ENCODE assay signal across 8 mouse cellular contexts in genomic region chr3:67462578-67462977, GRCm38 (mm10). TPM values are rescaled to one million over a fixed set of nuclear protein-coding genes. Genes with fewer than 3 reads are reported as not detected.
A peak's percentile ranks its signal among the peaks of the same experiment; 100 is the strongest.
DNase-seq lines count a peak whose midpoint lies in the region; ATAC-seq and TF ChIP-seq lines count a peak whose summit lies in the region.

No protein-coding gene starts in this region.

- WGBS in heart, embryonic 12.5 days: 34% methylated on average over 10 of the region's 10 CpGs
- 68% methylated on average over 10 of the region's 10 CpGs for WGBS in hindbrain, embryonic 11.5 days
- 68% methylated on average over 10 of the region's 10 CpGs for WGBS in midbrain, embryonic 11.5 days

- H3K27me3 ChIP-seq in heart, embryonic 12.5 days (replicated peaks): no peaks in the 10 kb centered on the region
- no peaks in the 10 kb centered on the region for H3K27me3 ChIP-seq in hindbrain, embryonic 11.5 days (ENCODE audit: control insufficient read depth, insufficient read depth, low read length)
- H3K27me3 ChIP-seq in midbrain, embryonic 11.5 days (ENCODE audit: control insufficient read depth, insufficient read depth, low read length): no peaks in the 10 kb centered on the region

- H3K36me3 ChIP-seq in heart, embryonic 12.5 days: peaks cover 37% of the 10 kb centered on the region
- H3K36me3 ChIP-seq in hindbrain, embryonic 11.5 days (ENCODE audit: control insufficient read depth, insufficient read depth, low read length): peaks cover 4% of the 10 kb centered on the region; the same call in 1 of the 2 replicates
- peaks cover 4% of the 10 kb centered on the region for H3K36me3 ChIP-seq in midbrain, embryonic 11.5 days (ENCODE audit: control insufficient read depth, insufficient read depth, low read length)

- DNase-seq in heart, postnatal 4 days: no peak
- DNase-seq in hindbrain, embryonic 11.5 days (ENCODE audit: low spot score): peak; percentile 7
- DNase-seq in midbrain, embryonic 11.5 days (ENCODE audit: low spot score, missing footprints): no peak
- DNase-seq in thymus, postnatal 10 days (ENCODE audit: low spot score in 2 of 2): no peak
- no peak for DNase-seq in right cerebral cortex, postnatal 14 days
- DNase-seq in thymus, postnatal 36 days: no peak

- H3K4me3 ChIP-seq in heart, embryonic 12.5 days: peak overlapping the region; percentile 73
- peak overlapping the region; percentile 15; the same call in 1 of the 2 replicates for H3K4me3 ChIP-seq in bone marrow macrophage, adult 2 months (ENCODE audit: insufficient read depth, low read length)
- H3K4me3 ChIP-seq in hindbrain, embryonic 11.5 days (ENCODE audit: low read depth, low read length): peak overlapping the region; percentile 56
- peak overlapping the region; percentile 46 for H3K4me3 ChIP-seq in midbrain, embryonic 11.5 days (ENCODE audit: low read depth, low read length)

- H3K9me3 ChIP-seq in heart, embryonic 12.5 days (replicated peaks): no peaks in the 10 kb centered on the region
- no peaks in the 10 kb centered on the region for H3K9me3 ChIP-seq in hindbrain, embryonic 11.5 days (ENCODE audit: control insufficient read depth, low read length)
- H3K9me3 ChIP-seq in midbrain, embryonic 11.5 days (ENCODE audit: control insufficient read depth, low read length): no peaks in the 10 kb centered on the region

- TF ChIP-seq POLR2A in bone marrow macrophage, adult 2 months (IDR thresholded peaks at IDR 0.05; ENCODE audit: borderline replicate concordance, low read depth, low read length): no peak

- no peak for ATAC-seq in heart, embryonic 12.5 days (ENCODE audit: insufficient number of reproducible peaks, low FRiP score)
- ATAC-seq in hindbrain, embryonic 11.5 days (ENCODE audit: low FRiP score): no peak
- ATAC-seq in midbrain, embryonic 11.5 days (ENCODE audit: low FRiP score): no peak

- peaks cover 12% of the 10 kb centered on the region for H3K4me1 ChIP-seq in heart, embryonic 12.5 days (replicated peaks)
- peaks cover 6% of the 10 kb centered on the region for H3K4me1 ChIP-seq in bone marrow macrophage, adult 2 months (ENCODE audit: control insufficient read depth, insufficient read depth, low read length)
- H3K4me1 ChIP-seq in hindbrain, embryonic 11.5 days (replicated peaks; ENCODE audit: control insufficient read depth, insufficient read depth, low read length): no peaks in the 10 kb centered on the region
- peaks cover 8% of the 10 kb centered on the region; the same call in 1 of the 2 replicates for H3K4me1 ChIP-seq in midbrain, embryonic 11.5 days (ENCODE audit: control insufficient read depth, insufficient read depth, low read length)

- H3K27ac ChIP-seq in heart, embryonic 12.5 days (ENCODE audit: poor library complexity, severe bottlenecking): no peak overlapping the region
- no peak overlapping the region for H3K27ac ChIP-seq in bone marrow macrophage, adult 2 months (ENCODE audit: insufficient read depth, low read depth, low read length)
- no peak overlapping the region for H3K27ac ChIP-seq in hindbrain, embryonic 11.5 days (ENCODE audit: low read depth, low read length)
- no peak overlapping the region for H3K27ac ChIP-seq in midbrain, embryonic 11.5 days (ENCODE audit: low read depth, low read length)

- no peak for TF ChIP-seq CTCF in bone marrow macrophage, adult 2 months (IDR thresholded peaks at IDR 0.05; ENCODE audit: low read depth, low read length)

- H3K9ac ChIP-seq in heart, embryonic 12.5 days: peak overlapping the region; percentile 56
- no peak overlapping the region for H3K9ac ChIP-seq in hindbrain, embryonic 11.5 days (ENCODE audit: low read depth, low read length)
- H3K9ac ChIP-seq in midbrain, embryonic 11.5 days (ENCODE audit: low read length): peak overlapping the region; percentile 54

- peak overlapping the region; percentile 86 for H3K4me2 ChIP-seq in heart, embryonic 12.5 days
- peak overlapping the region; percentile 81; the same call in 1 of the 2 replicates for H3K4me2 ChIP-seq in hindbrain, embryonic 11.5 days (replicated peaks; ENCODE audit: low read depth, low read length)
- H3K4me2 ChIP-seq in midbrain, embryonic 11.5 days: peak overlapping the region; percentile 48

RNA-seq across cellular contexts. Expression of gene Lxn, which starts 1.1 kb away (rescaled TPM):
- 44.9 and 50.7 TPM in 2 replicates for polyA plus RNA-seq in heart, embryonic 12.5 days (2016; fragmentation: Nextera tagmentation; extraction: Ambion mirVana)
- 10 to 100 TPM; 23.1 to 23.4 TPM for total RNA-seq in heart, postnatal 4 days (2021)
- polyA plus RNA-seq in bone marrow macrophage, adult 2 months (2012; ENCODE audit: insufficient read depth, insufficient read length, missing spikeins): 38.3 and 49.1 TPM in 2 replicates
- 82.7 and 88.8 TPM in 2 replicates for polyA plus RNA-seq in hindbrain, embryonic 11.5 days (2014; fragmentation: Nextera tagmentation; extraction: Ambion mirVana)
- polyA plus RNA-seq in midbrain, embryonic 11.5 days (2014; fragmentation: Nextera tagmentation; extraction: Ambion mirVana): 65.2 and 65.3 TPM in 2 replicates

RNA-seq across cellular contexts. Expression of gene Gfm1, which starts 32.7 kb away (rescaled TPM):
- polyA plus RNA-seq in heart, embryonic 12.5 days (2016; fragmentation: Nextera tagmentation; extraction: Ambion mirVana): 116 and 123 TPM in 2 replicates
- 100 to 1,000 TPM; 188 to 203 TPM for total RNA-seq in heart, postnatal 4 days (2021)
- 22.9 and 29.3 TPM in 2 replicates for polyA plus RNA-seq in bone marrow macrophage, adult 2 months (2012; ENCODE audit: insufficient read depth, insufficient read length, missing spikeins)
- 46.3 and 51.8 TPM in 2 replicates for polyA plus RNA-seq in hindbrain, embryonic 11.5 days (2014; fragmentation: Nextera tagmentation; extraction: Ambion mirVana)
- polyA plus RNA-seq in midbrain, embryonic 11.5 days (2014; fragmentation: Nextera tagmentation; extraction: Ambion mirVana): 49.9 and 51.9 TPM in 2 replicates

RNA-seq across cellular contexts. Expression of gene Rarres1, which starts 52.7 kb away (rescaled TPM):
- polyA plus RNA-seq in heart, embryonic 12.5 days (2016; fragmentation: Nextera tagmentation; extraction: Ambion mirVana): 0.72 and 0.94 TPM in 2 replicates
- total RNA-seq in heart, postnatal 4 days (2021): 1 to 10 TPM; 1.0 TPM
- not detected in 2 replicates for polyA plus RNA-seq in bone marrow macrophage, adult 2 months (2012; ENCODE audit: insufficient read depth, insufficient read length, missing spikeins)
- 1.1 and 1.3 TPM in 2 replicates for polyA plus RNA-seq in hindbrain, embryonic 11.5 days (2014; fragmentation: Nextera tagmentation; extraction: Ambion mirVana)
- polyA plus RNA-seq in midbrain, embryonic 11.5 days (2014; fragmentation: Nextera tagmentation; extraction: Ambion mirVana): 0.77 and 1.2 TPM in 2 replicates

Comparison
In these comparisons a context has a peak if more than half of its experiments do, and no peak if none do; other contexts are left out.
1. H3K4me3 ChIP-seq: peak in every context shown above with its lines; median percentile 73 in heart, embryonic 12.5 days; 56 in hindbrain, embryonic 11.5 days; 46 in midbrain, embryonic 11.5 days; 15 in bone marrow macrophage, adult 2 months.